23 mouse cellular contexts compared by ENCODE assay signal in the genomic region with DNA sequence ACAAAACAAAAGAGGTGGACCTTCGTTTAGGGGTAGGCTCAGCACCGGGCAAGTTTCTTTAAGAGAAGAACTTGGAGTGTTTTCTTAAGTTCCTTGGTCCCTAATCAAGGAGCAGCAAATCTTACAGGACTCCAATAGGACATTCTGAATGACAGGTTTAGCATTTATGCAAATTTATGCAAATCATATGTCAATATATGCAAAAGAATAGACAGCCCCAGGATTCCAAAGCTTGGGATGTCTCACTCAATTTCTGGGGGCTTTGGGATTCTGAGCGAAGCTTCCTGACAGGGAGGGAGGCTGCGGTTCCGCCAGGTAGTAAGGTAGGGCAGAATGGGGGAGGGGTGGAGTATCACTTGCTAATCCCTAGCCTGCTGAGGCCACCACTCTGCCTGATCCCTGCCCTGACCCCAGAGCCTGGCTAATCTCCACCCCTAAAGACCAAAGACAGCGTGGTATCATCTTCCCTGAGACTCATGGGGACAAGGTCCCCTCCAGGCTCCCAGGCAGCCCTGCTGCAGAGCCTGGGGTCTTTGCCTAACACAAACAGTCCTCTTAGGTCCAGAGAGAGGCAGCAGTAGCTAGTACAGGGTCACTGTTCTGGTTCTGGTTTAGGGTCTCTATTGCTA. TPM values are rescaled to one million over a fixed set of nuclear protein-coding genes. Genes with fewer than 3 reads are reported as not detected.
DNase-seq lines count a peak whose midpoint lies in the region; ATAC-seq and TF ChIP-seq lines count a peak whose summit lies in the region.
"Had no signal": no experiment of that assay in that cellular context is flagged by ENCODE, and none has a peak within 500 bp of the region (broad histone marks: within the 10 kb centered on the region; RNA-seq: fewer than 3 reads in every experiment).

A gene (plus strand): TSS at position 225 of the 629 bp plus-strand sequence.

- intact Hi-C loops in gastrocnemius, postnatal 14 days (cut with DNase I; ENCODE audit: low total_unique reads) = no loop called here

- H3K4me3 ChIP-seq in hindbrain, embryonic 13.5 days = no peak within 1 kb of the TSS
- H3K4me3 ChIP-seq in hindbrain, postnatal 0 days (ENCODE audit: low read length) = no peak within 1 kb of the TSS
- no peak within 1 kb of the TSS for H3K4me3 ChIP-seq in forebrain, embryonic 14.5 days (ENCODE audit: low read depth, low read length)
- no peak within 1 kb of the TSS for H3K4me3 ChIP-seq in midbrain, embryonic 11.5 days (ENCODE audit: low read depth, low read length)
- H3K4me3 ChIP-seq: hindbrain, embryonic 15.5 days; lung, embryonic 15.5 days; neural tube, embryonic 12.5 days had no signal

- no peak within 1 kb of the TSS for H3K4me2 ChIP-seq in hindbrain, embryonic 13.5 days
- no peak within 1 kb of the TSS for H3K4me2 ChIP-seq in hindbrain, postnatal 0 days (ENCODE audit: low read depth, low read length)
- 0 out of 2 replicates have a peak within 1 kb of the TSS, but pooled peaks have one; percentile 7 for H3K4me2 ChIP-seq in forebrain, embryonic 14.5 days (ENCODE audit: low read length)
- no peak within 1 kb of the TSS for H3K4me2 ChIP-seq in midbrain, embryonic 11.5 days
- H3K4me2 ChIP-seq: hindbrain, embryonic 15.5 days; lung, embryonic 15.5 days; neural tube, embryonic 12.5 days had no signal

- H3K36me3 ChIP-seq in hindbrain, embryonic 13.5 days = no peaks in the 10 kb centered on the region
- no peaks in the 10 kb centered on the region for H3K36me3 ChIP-seq in hindbrain, postnatal 0 days (ENCODE audit: insufficient read depth, low read length)
- no peaks in the 10 kb centered on the region for H3K36me3 ChIP-seq in forebrain, embryonic 14.5 days (ENCODE audit: control insufficient read depth, insufficient read depth, low read length)
- no peaks in the 10 kb centered on the region for H3K36me3 ChIP-seq in midbrain, embryonic 11.5 days (ENCODE audit: control insufficient read depth, insufficient read depth, low read length)
- H3K36me3 ChIP-seq: hindbrain, embryonic 15.5 days; lung, embryonic 15.5 days; neural tube, embryonic 12.5 days had no signal

- 0 out of 2 replicates have a peak within 1 kb of the TSS, but pooled peaks have one; percentile 15 for H3K27ac ChIP-seq in hindbrain, embryonic 13.5 days
- H3K27ac ChIP-seq in hindbrain, postnatal 0 days = no peak within 1 kb of the TSS
- H3K27ac ChIP-seq in forebrain, embryonic 14.5 days (ENCODE audit: low read depth, low read length) = peak within 1 kb of the TSS; percentile 33; the same call in 1 of the 2 replicates
- H3K27ac ChIP-seq in midbrain, embryonic 11.5 days (ENCODE audit: low read depth, low read length) = no peak within 1 kb of the TSS
- H3K27ac ChIP-seq: hindbrain, embryonic 15.5 days; liver, embryonic 14.5 days; lung, embryonic 15.5 days; macrophage; neural tube, embryonic 12.5 days had no signal

- no peak for DNase-seq in hindbrain, postnatal 0 days (ENCODE audit: low spot score)
- peak; percentile 58 for DNase-seq in forebrain, embryonic 14.5 days (ENCODE audit: low spot score)
- DNase-seq in midbrain, embryonic 11.5 days (ENCODE audit: low spot score, missing footprints) = peak; percentile 83
- peak; percentile 19 for DNase-seq in retina, embryonic 14.5 days (ENCODE audit: low spot score)
- no peak for DNase-seq in frontal cortex, adult 2 months (ENCODE audit: extremely low spot score in 1 of 2, low spot score in 1 of 2)
- no peak for DNase-seq in gastrocnemius, postnatal 14 days
- DNase-seq: adrenal gland, adult 2 months; B cell, adult 2 months; cerebellum, adult 9-10 months; embryo, embryonic 11 days; right cerebral cortex, postnatal 14 days; thymus, adult 2 months had no signal

- ATAC-seq in hindbrain, embryonic 13.5 days (ENCODE audit: low FRiP score) = peak; percentile 29; the same call in 1 of the 2 replicates
- no peak for ATAC-seq in hindbrain, postnatal 0 days
- ATAC-seq in forebrain, embryonic 14.5 days = peak; percentile 73
- peak; percentile 71 for ATAC-seq in midbrain, embryonic 11.5 days (ENCODE audit: low FRiP score)
- no peak for ATAC-seq in CD4-positive, CD25-positive, alpha-beta regulatory T cell, adult 4 months
- ATAC-seq: intestine, postnatal 0 days had no signal

- no peak for TF ChIP-seq CTCF in hindbrain, postnatal 0 days (IDR thresholded peaks at IDR 0.05; ENCODE audit: low read depth)

- peaks cover 20% of the 10 kb centered on the region for H3K4me1 ChIP-seq in hindbrain, embryonic 13.5 days (replicated peaks)
- no peaks in the 10 kb centered on the region for H3K4me1 ChIP-seq in hindbrain, postnatal 0 days (ENCODE audit: insufficient read depth, low read length)
- H3K4me1 ChIP-seq in forebrain, embryonic 14.5 days (ENCODE audit: control insufficient read depth, insufficient read depth, low read length) = peaks cover 4% of the 10 kb centered on the region; the same call in 1 of the 2 replicates
- peaks cover 5% of the 10 kb centered on the region; the same call in 1 of the 2 replicates for H3K4me1 ChIP-seq in midbrain, embryonic 11.5 days (ENCODE audit: control insufficient read depth, insufficient read depth, low read length)
- H3K4me1 ChIP-seq: lung, embryonic 15.5 days had no signal

- H3K9ac ChIP-seq in hindbrain, embryonic 13.5 days = no peak within 1 kb of the TSS
- H3K9ac ChIP-seq in hindbrain, postnatal 0 days (replicated peaks; ENCODE audit: low read length) = no peak within 1 kb of the TSS
- no peak within 1 kb of the TSS for H3K9ac ChIP-seq in forebrain, embryonic 14.5 days (ENCODE audit: low read length)
- no peak within 1 kb of the TSS for H3K9ac ChIP-seq in midbrain, embryonic 11.5 days (ENCODE audit: low read length)
- H3K9ac ChIP-seq: hindbrain, embryonic 15.5 days; liver, embryonic 14.5 days; lung, embryonic 15.5 days; neural tube, embryonic 12.5 days had no signal

- no peaks in the 10 kb centered on the region for H3K9me3 ChIP-seq in hindbrain, embryonic 13.5 days
- no peaks in the 10 kb centered on the region for H3K9me3 ChIP-seq in hindbrain, postnatal 0 days (ENCODE audit: low read length)
- H3K9me3 ChIP-seq in forebrain, embryonic 14.5 days (replicated peaks; ENCODE audit: control insufficient read depth, low read length) = no peaks in the 10 kb centered on the region
- no peaks in the 10 kb centered on the region for H3K9me3 ChIP-seq in midbrain, embryonic 11.5 days (ENCODE audit: control insufficient read depth, low read length)
- H3K9me3 ChIP-seq: hindbrain, embryonic 15.5 days; lung, embryonic 15.5 days; neural tube, embryonic 12.5 days had no signal

- no peaks in the 10 kb centered on the region for H3K27me3 ChIP-seq in hindbrain, embryonic 13.5 days
- H3K27me3 ChIP-seq in hindbrain, postnatal 0 days (ENCODE audit: insufficient read depth, low read length) = no peaks in the 10 kb centered on the region
- no peaks in the 10 kb centered on the region for H3K27me3 ChIP-seq in forebrain, embryonic 14.5 days (replicated peaks; ENCODE audit: control insufficient read depth, insufficient read depth, low read length)
- H3K27me3 ChIP-seq in midbrain, embryonic 11.5 days (ENCODE audit: control insufficient read depth, insufficient read depth, low read length) = no peaks in the 10 kb centered on the region
- H3K27me3 ChIP-seq: hindbrain, embryonic 15.5 days; lung, embryonic 15.5 days; neural tube, embryonic 12.5 days had no signal

- 25% methylated on average over 6 of the region's 6 CpGs for WGBS in hindbrain, embryonic 13.5 days
- 22% methylated on average over 6 of the region's 6 CpGs for WGBS in hindbrain, postnatal 0 days
- 17% methylated on average over 6 of the region's 6 CpGs for WGBS in forebrain, embryonic 14.5 days
- WGBS in midbrain, embryonic 11.5 days = 22% methylated on average over 6 of the region's 6 CpGs

RNA-seq across cellular contexts. Expression of the gene that starts here (rescaled TPM):
- polyA plus RNA-seq in hindbrain, embryonic 13.5 days (2015; fragmentation: Nextera tagmentation; extraction: Ambion mirVana) = 0.94 and 2.1 TPM in 2 replicates
- total RNA-seq in hindbrain, postnatal 0 days (2014; rRNA removed) = 1.4 TPM in 1 of 2 replicates, not detected in the other
- polyA plus RNA-seq in hindbrain, postnatal 0 days (2015; fragmentation: Nextera tagmentation; extraction: Ambion mirVana) = 3.1 and 3.7 TPM in 2 replicates
- 0.80 and 1.0 TPM in 2 replicates for polyA plus RNA-seq in forebrain, embryonic 14.5 days (2014; fragmentation: Nextera tagmentation; extraction: Ambion mirVana)
- polyA plus RNA-seq in midbrain, embryonic 11.5 days (2014; fragmentation: Nextera tagmentation; extraction: Ambion mirVana) = 0.29 TPM in 1 of 2 replicates, not detected in the other
- polyA plus RNA-seq in frontal cortex, adult 2 months (2012; rRNA removed) = 0.48 TPM in 1 of 2 replicates, not detected in the other
- not detected for total RNA-seq in gastrocnemius, postnatal 14 days (2021)
- not detected for polyA plus RNA-seq in CD4-positive, CD25-positive, alpha-beta regulatory T cell, adult 4 months (2017; shearing (Covaris generic))
- total RNA-seq: gastrocnemius, postnatal 4 days had no signal
- polyA plus RNA-seq: intestine, postnatal 0 days; large intestine, adult 2 months; liver, embryonic 14.5 days; macrophage; neural tube, embryonic 12.5 days; stomach, embryonic 14.5 days had no signal

Comparison
In these comparisons a context has a peak if more than half of its experiments do, and no peak if none do; other contexts are left out.
1. ATAC-seq: peak in hindbrain, embryonic 13.5 days (single experiment) and forebrain, embryonic 14.5 days (single experiment); none in hindbrain, postnatal 0 days (single experiment) and CD4-positive, CD25-positive, alpha-beta regulatory T cell, adult 4 months (single experiment).
2. H3K27ac ChIP-seq: peak in hindbrain, embryonic 13.5 days (single experiment) and forebrain, embryonic 14.5 days (single experiment); none in hindbrain, postnatal 0 days (single experiment) and midbrain, embryonic 11.5 days (single experiment).
3. Peak in DNase-seq and ATAC-seq in midbrain, embryonic 11.5 days; RNA of the gene not detected or under 1 TPM.
4. DNase-seq: peak in forebrain, embryonic 14.5 days (single experiment) and retina, embryonic 14.5 days (single experiment); none in hindbrain, postnatal 0 days (single experiment), frontal cortex, adult 2 months (0 of 2) and gastrocnemius, postnatal 14 days (single experiment).